Mouse (Mus musculus) megakaryocyte-erythroid progenitor cell, adult 5-6 weeks (primary cell): ENCODE results near the gene Spats2l. TPM values are rescaled to one million over a fixed set of nuclear protein-coding genes. Genes with fewer than 3 reads are reported as not detected.
A peak's percentile ranks its signal among the peaks of the same experiment; 100 is the strongest.

ENCODE experiments used
- ATAC-seq: replicated peaks from 2 replicates; pipeline ENCODE4 v1.8.0; 2016; ENCODE audit warnings: mild to moderate bottlenecking, inconsistent platforms; ENCODE audit not compliant: severe bottlenecking, poor library complexity, low FRiP score, low TSS enrichment
- total RNA-seq, 2 experiments: library from RNA; stranded (forward) in 1 of 2; stranded (reverse) in 1 of 2; fragments of 200-1000, 215-1000 nt in 1 of 2; fragments of >200 nt in 1 of 2; fragmentation: Nextera tagmentation in 1 of 2; gene quantifications; 2 replicates each; pipeline ENCODE4 v1.2.3; 2014 to 2017

Gene Spats2l
- total RNA-seq, 2 experiments from 2014 or later: not detected

DNA sequence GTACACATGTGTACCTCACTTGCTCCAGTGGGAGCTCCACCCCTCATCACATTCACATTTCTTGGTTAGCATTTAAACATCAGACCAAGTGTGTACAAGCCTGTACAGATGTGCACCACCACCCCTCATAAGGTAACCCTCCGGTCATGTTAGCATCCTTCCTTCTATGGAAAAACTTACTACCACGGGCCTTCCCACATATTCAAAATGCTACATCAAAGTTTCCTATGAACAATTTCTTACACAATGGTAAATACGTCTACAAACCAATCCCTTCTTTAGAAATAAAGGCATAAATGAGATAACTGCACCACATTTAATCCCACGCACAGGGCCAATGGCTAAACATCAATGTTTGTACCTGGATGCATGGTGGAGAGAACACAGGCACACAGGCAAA lies 178.5 kb downstream of the Spats2l start:
- no peak for ATAC-seq

DNA sequence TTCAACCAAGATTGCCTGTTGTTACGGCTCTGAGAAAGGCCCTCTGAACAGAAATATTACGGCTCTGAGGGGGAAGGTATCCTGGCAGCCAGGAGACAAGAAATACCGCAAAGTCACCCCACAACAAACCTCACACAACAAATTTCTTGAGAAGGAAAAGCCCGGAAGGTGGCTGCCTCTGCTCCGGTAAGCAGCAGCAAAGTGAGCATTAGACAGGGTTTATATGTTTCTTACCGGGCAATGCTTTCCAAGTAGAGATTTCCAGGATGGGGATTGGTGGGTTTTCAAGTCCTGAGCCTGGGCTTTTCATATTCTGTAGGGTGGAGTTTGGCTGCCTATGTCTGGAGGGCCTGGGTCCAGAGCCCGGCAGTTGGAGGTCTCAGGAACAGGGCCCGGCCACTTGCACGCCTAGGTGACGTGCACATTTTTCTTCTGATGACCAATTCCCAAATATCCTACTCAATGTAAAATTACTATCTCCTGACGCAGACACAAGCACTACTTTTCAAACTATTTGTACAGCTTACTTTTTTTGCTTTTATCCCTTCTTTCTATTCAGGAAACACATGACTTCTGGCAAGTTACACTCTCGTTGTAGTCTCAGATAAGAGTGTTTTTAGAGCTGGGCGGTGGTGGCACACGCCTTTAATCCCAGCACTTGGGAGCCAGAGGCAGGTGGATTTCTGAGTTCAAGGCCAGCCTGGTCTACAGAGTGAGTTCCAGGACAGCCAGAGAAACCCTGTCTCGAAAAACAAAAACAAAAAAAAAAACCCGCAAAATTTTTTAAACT lies 179.8 kb downstream of the Spats2l start:
- ATAC-seq: no peak

DNA sequence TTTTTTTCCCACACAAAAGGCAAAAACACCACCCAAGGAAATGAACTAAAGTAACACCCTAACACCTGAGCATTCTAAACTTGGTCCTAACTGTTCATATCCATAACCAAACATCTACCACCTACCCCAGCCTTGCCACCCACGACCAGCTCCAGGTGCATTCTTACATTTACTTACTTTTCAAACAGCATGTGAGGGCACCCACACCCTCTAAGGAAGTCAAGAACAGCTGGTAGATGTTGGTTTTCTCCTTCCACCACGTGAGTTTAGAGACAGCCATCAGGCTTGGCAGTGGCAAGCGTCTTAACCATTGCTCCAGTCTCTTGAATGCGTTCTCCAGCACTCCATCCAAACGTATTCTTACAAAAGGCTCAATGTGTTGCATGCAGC lies 180.4 kb downstream of the Spats2l start:
- no peak for ATAC-seq

- no peak for ATAC-seq
Observed at GRCm38 (mm10) chr1:57955774-57956173, 181.8 kb downstream of the Spats2l start.

GRCm38 (mm10) chr1:57969327-57970271 lies 195.6 kb downstream of the Spats2l start:
- ATAC-seq: peak; percentile 95

- ATAC-seq: no peak
Observed at GRCm38 (mm10) chr1:57971588-57971987, 197.6 kb downstream of the Spats2l start.

DNA sequence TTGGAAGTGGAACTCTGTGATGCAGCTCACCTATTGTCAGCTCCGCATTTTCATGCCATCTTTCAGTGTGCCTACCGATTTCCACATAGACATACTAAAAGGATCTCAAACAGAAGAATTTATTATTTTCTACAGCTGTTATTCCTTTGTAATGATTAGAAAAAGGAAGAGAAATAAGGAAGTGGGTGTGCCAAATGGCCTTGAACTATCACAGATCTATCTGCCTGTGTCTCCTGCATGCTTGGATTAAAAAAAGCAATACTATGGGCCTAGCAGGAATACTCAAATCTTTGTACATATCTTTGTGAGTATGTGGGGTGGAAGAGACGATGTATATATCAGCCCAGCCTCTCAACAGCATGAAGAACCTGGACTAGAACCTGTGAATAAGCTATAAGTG lies 202.9 kb downstream of the Spats2l start:
- no peak for ATAC-seq

- ATAC-seq: no peak
Observed at GRCm38 (mm10) chr1:57989052-57989600, 215.2 kb downstream of the Spats2l start.

DNA sequence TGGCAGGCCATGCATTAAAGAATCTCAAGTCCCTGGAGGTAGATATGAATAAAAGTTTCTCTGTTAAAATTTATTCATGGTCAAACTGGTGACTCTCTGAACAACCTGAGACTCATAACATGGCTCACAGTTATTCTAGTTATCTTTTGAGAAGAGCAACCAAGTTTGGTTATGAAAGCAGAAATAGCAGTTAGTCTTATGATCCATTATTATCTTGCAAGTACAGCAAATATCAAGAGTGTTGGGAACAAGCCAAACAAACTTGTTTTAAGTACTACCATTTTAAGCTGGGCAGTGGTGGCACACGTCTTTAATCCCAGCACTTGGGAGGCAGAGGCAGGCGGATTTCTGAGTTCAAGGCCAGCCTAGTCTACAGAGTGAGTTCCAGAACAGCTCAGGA lies 217.3 kb downstream of the Spats2l start:
- no peak for ATAC-seq

- ATAC-seq: peak; percentile 99
Observed at GRCm38 (mm10) chr1:57995432-57996132, 221.6 kb downstream of the Spats2l start, which contains the start of gene Sgo2a. Gene Sgo2a (plus strand): TSS chr1:57995971.

- ATAC-seq: peak; percentile 33
Observed at GRCm38 (mm10) chr1:57996133-57996615, 222.2 kb downstream of the Spats2l start.

Other genes starting within 250 kb of the Spats2l start
- 17.5 and 17.8 TPM in 2 replicates for gene Sgo2a, start 221.8 kb downstream of the Spats2l start, total RNA-seq (2014; fragmentation: Nextera tagmentation)
- 15.1 and 15.5 TPM in 2 replicates for gene Sgo2a, start 221.8 kb downstream of the Spats2l start, total RNA-seq (2017)
- 14.1 and 19.1 TPM in 2 replicates for gene Kctd18, start 244.8 kb downstream of the Spats2l start, total RNA-seq (2014; fragmentation: Nextera tagmentation)
- 17.8 and 22.7 TPM in 2 replicates for gene Kctd18, start 244.8 kb downstream of the Spats2l start, total RNA-seq (2017)